Mouse (Mus musculus) hindbrain, embryonic 12.5 days (tissue): ENCODE data around the gene Pdgfd. TPM values are rescaled to one million over a fixed set of nuclear protein-coding genes. Genes with fewer than 3 reads are reported as not detected.

Experiments used
- ATAC-seq: fragments of 200-750 bp; cut with Nextera tagmentation; 2 replicates; pipeline ENCODE4 v1.8.0; 2017; ENCODE audit warnings: moderate TSS enrichment; ENCODE audit not compliant: low FRiP score
- H3K27ac ChIP-seq: fragments of 300-500 bp; sonication (generic); 2 replicates; pipeline ENCODE4 v1.5.1; 2016; ENCODE audit warnings: mild to moderate bottlenecking
- H3K27me3 ChIP-seq: fragments of 300-500 bp; sonication (generic); 2 replicates; pipeline ENCODE4 v1.6.1; 2016; ENCODE audit warnings: mild to moderate bottlenecking
- H3K36me3 ChIP-seq: fragments of 300-500 bp; sonication (generic); 2 replicates; pipeline ENCODE4 v1.6.1; 2016; ENCODE audit warnings: mild to moderate bottlenecking
- H3K4me1 ChIP-seq: fragments of 300-500 bp; sonication (generic); 2 replicates; pipeline ENCODE4 v1.6.1; 2016
- H3K4me2 ChIP-seq: fragments of 300-500 bp; sonication (generic); replicated peaks from 2 replicates; pipeline ENCODE4 v1.6.1; 2016; ENCODE audit warnings: mild to moderate bottlenecking
- H3K4me3 ChIP-seq: fragments of 300-500 bp; sonication (generic); 2 replicates; pipeline ENCODE4 v1.5.1; 2016; ENCODE audit warnings: mild to moderate bottlenecking
- H3K9ac ChIP-seq: fragments of 300-500 bp; sonication (generic); 2 replicates; pipeline ENCODE4 v1.6.1; 2016; ENCODE audit warnings: mild to moderate bottlenecking, moderate library complexity
- H3K9me3 ChIP-seq: fragments of 300-500 bp; sonication (generic); replicated peaks from 2 replicates; pipeline ENCODE4 v1.6.1; 2016; ENCODE audit warnings: mild to moderate bottlenecking
- WGBS: fragments of 180-500 bp; shearing (Covaris S2); methylation state at CpG from one replicate; pipeline ENCODE4 v1.1.7; 2016; 5-methylcytosine and 5-hydroxymethylcytosine counted together
- polyA plus RNA-seq: library from polyadenylated mRNA; unstranded; fragments of >200 nt; fragmentation: Nextera tagmentation; extraction: Ambion mirVana; gene quantifications from 2 replicates; pipeline ENCODE4 v1.2.1, GENCODE M21; 2016

Gene Pdgfd
- polyA plus RNA-seq, 1 experiment from 2014 or later = 4.4 TPM

DNA sequence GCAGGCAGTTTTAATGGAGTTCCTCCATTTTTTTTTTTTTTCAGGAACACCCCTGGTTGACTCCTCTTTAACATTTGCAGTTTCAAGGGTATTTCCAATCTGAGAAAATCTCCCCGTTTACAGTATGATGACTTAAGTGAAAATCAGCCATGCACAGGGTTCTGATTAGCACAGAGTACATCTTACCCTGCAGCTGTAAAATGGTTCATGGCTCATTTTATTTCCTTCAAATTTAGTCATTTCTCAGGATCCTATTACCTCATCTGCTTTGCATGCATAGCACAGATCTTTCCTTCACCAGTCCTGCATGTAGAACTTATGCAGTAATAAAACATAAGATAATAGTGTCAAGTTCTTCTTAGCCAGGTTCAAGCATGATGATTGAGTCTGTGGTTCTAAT is 165.1 kb downstream of the Pdgfd start:
- no peaks in the 10 kb centered on the region for H3K27me3 ChIP-seq
- ATAC-seq = no peak
- H3K9ac ChIP-seq = no peak overlapping the region
- H3K4me1 ChIP-seq = no peaks in the 10 kb centered on the region
- H3K27ac ChIP-seq = no peak overlapping the region
- no peak overlapping the region for H3K4me3 ChIP-seq
- H3K36me3 ChIP-seq = no peaks in the 10 kb centered on the region
- H3K4me2 ChIP-seq = no peak overlapping the region
- 78% methylated on average over 1 of the region's 1 CpGs for WGBS
- no peaks in the 10 kb centered on the region for H3K9me3 ChIP-seq

DNA sequence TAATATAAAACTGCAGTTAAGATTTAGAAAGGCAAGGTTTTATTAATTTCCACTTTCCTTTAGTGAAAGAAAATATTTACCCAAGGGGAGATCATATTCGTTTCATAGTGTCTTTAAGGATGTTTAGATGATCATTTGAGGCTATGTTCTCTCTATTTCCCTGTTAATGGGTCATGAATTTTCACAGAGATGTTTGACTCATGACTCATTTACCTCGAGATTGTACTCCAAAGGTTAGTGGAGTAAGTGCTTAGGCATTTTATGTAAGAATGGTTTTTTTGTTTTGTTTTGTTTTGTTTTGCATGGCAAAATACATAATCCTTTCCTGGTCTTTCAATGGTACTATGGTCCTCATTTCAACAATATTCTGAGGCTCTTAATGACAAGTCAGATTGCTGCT is 167.9 kb downstream of the Pdgfd start:
- H3K4me1 ChIP-seq = no peaks in the 10 kb centered on the region
- 69% methylated on average over 2 of the region's 2 CpGs for WGBS
- H3K27ac ChIP-seq = no peak overlapping the region
- no peaks in the 10 kb centered on the region for H3K27me3 ChIP-seq
- H3K4me3 ChIP-seq = no peak overlapping the region
- H3K9ac ChIP-seq = no peak overlapping the region
- ATAC-seq = no peak
- no peaks in the 10 kb centered on the region for H3K9me3 ChIP-seq
- no peaks in the 10 kb centered on the region for H3K36me3 ChIP-seq
- no peak overlapping the region for H3K4me2 ChIP-seq

DNA sequence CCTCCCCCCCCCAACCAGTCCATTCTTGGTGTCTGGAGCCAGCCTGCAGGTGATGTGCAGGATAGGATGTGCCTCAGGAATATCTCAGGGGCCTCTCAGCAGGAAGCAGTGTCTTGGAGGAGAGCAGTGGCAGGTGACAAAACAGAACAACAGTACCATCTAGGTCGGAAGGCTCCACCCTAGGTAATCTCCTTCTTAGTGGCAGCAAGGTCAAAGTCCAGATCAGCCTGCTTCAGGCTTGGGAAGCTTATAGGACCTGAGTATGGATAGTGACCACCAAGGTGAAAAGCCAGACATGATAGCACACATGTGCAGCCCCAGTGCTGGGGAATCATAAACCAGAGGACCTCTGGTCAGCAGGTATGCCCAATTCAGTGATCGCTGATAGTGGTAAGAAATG is 169.5 kb downstream of the Pdgfd start:
- 89% methylated on average over 2 of the region's 2 CpGs for WGBS
- no peak overlapping the region for H3K4me3 ChIP-seq
- no peaks in the 10 kb centered on the region for H3K9me3 ChIP-seq
- no peak overlapping the region for H3K27ac ChIP-seq
- H3K36me3 ChIP-seq = no peaks in the 10 kb centered on the region
- no peaks in the 10 kb centered on the region for H3K27me3 ChIP-seq
- ATAC-seq = no peak
- no peak overlapping the region for H3K9ac ChIP-seq
- no peaks in the 10 kb centered on the region for H3K4me1 ChIP-seq
- H3K4me2 ChIP-seq = no peak overlapping the region

DNA sequence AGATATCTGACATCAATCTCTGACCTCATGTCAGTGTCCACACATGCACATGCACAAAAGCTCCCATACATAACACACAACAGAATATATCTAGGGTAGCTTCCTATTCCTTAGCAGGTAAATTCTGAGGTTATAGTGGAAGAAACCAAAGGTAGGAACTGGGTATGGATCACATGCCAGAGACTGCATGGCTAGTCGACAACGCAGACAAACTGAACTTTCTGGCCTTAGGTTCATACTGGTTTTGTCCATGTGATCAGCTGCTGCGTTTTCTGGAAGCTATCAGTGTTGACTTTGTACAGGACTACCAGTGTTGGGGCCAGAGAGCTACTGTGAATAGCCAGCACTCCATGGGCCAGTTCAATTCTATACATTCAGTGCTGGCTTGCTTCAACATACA is 170.0 kb downstream of the Pdgfd start:
- H3K9ac ChIP-seq = no peak overlapping the region
- no peaks in the 10 kb centered on the region for H3K36me3 ChIP-seq

DNA sequence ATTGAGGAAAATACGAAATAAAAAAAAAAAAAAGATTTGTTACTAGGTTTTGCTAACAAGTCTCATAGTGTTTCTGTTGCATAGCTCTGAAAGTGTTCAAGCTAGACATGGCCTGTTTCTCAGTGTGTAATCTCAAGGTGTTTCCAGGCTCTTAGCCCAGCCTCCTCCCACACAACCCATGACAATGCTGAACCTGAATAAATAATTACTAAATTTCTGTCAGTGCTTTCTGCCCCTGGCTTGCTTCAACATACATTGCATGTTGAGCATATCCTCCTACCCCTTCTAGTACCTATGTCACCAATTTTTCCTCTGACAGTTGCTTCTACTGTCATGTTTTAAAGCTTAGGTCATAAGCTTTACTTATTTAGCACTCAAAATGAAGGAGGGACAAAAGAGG is 171.0 kb downstream of the Pdgfd start:
- Histone ChIP-seq H3K27me3 (no peaks in the 10 kb centered on the region), H3K9ac (no peak overlapping the region), H3K9me3 (no peaks in the 10 kb centered on the region), H3K4me3 (no peak overlapping the region), H3K4me1 (no peaks in the 10 kb centered on the region), H3K36me3 (no peaks in the 10 kb centered on the region), H3K27ac (no peak overlapping the region), H3K4me2 (no peak overlapping the region)
- ATAC-seq = no peak
- WGBS = 84% methylated on average over 1 of the region's 1 CpGs

More for the DNA sequence above, 170.0 kb downstream of the Pdgfd start:
- no peaks in the 10 kb centered on the region for H3K9me3 ChIP-seq
- H3K4me3 ChIP-seq = no peak overlapping the region
- no peak for ATAC-seq
- no peaks in the 10 kb centered on the region for H3K4me1 ChIP-seq
- H3K27me3 ChIP-seq = no peaks in the 10 kb centered on the region
- H3K4me2 ChIP-seq = no peak overlapping the region
- no peak overlapping the region for H3K27ac ChIP-seq
- 92% methylated on average over 3 of the region's 3 CpGs for WGBS

DNA sequence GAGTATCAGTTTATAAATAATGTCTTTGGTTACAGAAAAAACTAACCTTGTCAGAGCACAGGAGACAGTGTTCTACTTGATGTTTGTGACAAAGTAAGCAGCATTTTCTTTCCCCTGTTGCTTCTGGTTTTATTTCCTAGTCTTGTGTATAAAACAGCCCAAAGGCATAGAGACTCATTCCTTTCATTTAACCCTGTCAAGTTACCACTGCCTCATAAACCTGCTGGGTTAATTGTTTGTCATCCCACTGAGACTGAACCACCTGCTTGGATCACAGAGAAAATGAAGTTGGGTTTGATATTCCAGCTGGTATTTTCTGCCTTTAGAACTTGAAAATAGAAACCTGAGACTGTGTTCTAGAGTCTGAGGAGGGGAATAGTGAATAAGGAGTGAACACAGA is 172.4 kb downstream of the Pdgfd start:
- no peaks in the 10 kb centered on the region for H3K27me3 ChIP-seq
- no peak overlapping the region for H3K4me3 ChIP-seq
- no peaks in the 10 kb centered on the region for H3K4me1 ChIP-seq
- H3K9ac ChIP-seq = no peak overlapping the region
- H3K9me3 ChIP-seq = no peaks in the 10 kb centered on the region
- H3K36me3 ChIP-seq = no peaks in the 10 kb centered on the region
- H3K27ac ChIP-seq = no peak overlapping the region
- ATAC-seq = no peak
- H3K4me2 ChIP-seq = no peak overlapping the region

DNA sequence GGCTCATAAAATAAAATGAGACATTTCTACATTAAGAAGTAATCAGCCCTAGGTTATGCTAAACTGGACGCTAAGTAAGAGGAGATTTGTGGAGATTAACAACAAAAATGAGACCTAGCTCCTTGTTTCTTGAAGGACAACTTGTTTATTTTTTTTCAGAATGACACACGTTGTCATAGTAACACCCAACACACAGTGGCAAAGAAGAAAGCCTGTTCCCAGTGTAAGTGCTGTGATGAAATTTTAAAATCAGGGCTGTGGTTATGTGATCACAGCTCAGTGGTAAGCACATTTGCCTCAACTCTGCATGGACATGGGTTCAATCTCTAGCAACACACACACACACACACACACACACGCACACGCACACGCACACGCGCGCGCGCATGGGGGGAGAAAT is 174.5 kb downstream of the Pdgfd start:
- 93% methylated on average over 10 of the region's 10 CpGs for WGBS
- no peak for ATAC-seq

DNA sequence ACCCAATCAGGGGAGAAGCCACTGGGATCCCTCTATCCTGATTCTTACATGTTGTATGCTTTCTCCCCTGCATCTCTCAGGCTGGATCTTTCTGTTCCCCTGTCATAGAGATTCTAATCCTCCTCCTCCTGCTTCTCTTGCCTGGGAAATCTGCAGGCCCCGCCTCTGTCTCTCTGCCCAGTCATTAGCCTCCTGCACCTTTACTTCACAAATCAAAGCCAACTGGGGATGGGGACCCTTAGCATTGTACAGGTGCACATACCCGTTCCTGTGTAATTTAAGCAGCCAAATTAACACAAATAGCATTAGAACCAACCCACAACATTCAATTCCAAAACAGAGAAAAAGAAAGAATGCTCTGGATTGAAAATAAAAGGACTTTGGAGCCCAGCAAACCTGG is 176.1 kb downstream of the Pdgfd start:
- no peak overlapping the region for H3K4me2 ChIP-seq
- H3K36me3 ChIP-seq = no peaks in the 10 kb centered on the region
- ATAC-seq = no peak
- no peak overlapping the region for H3K4me3 ChIP-seq
- 60% methylated on average over 2 of the region's 2 CpGs for WGBS
- no peaks in the 10 kb centered on the region for H3K4me1 ChIP-seq
- no peak overlapping the region for H3K9ac ChIP-seq
- no peak overlapping the region for H3K27ac ChIP-seq
- no peaks in the 10 kb centered on the region for H3K27me3 ChIP-seq
- no peaks in the 10 kb centered on the region for H3K9me3 ChIP-seq

More for the DNA sequence above, 174.5 kb downstream of the Pdgfd start:
- no peaks in the 10 kb centered on the region for H3K4me1 ChIP-seq
- H3K9me3 ChIP-seq = no peaks in the 10 kb centered on the region
- no peaks in the 10 kb centered on the region for H3K27me3 ChIP-seq
- no peak overlapping the region for H3K4me3 ChIP-seq
- H3K9ac ChIP-seq = no peak overlapping the region
- no peaks in the 10 kb centered on the region for H3K36me3 ChIP-seq
- no peak overlapping the region for H3K4me2 ChIP-seq
- H3K27ac ChIP-seq = no peak overlapping the region

DNA sequence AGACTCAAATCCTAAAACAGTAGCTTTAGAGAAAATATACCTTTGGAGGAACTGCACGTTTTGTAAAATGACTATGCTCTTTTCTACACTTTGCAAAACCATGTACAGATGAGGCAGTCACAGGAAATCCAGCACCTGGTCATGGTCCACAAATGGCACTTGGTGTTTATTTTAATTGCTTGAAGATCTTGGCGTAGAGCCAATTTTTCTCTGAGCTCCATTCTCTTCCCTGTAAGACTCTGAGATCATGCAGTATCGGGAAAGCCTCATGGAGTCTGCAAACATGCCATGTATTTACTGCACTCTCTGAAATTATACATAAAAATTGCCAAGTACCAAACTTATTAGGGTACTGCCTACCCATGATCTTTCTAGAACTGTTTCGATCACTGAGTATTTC is 176.5 kb downstream of the Pdgfd start:
- H3K9me3 ChIP-seq = no peaks in the 10 kb centered on the region
- no peak overlapping the region for H3K4me2 ChIP-seq
- 79% methylated on average over 4 of the region's 4 CpGs for WGBS
- H3K4me3 ChIP-seq = no peak overlapping the region
- ATAC-seq = no peak
- H3K9ac ChIP-seq = no peak overlapping the region
- H3K27me3 ChIP-seq = no peaks in the 10 kb centered on the region
- no peak overlapping the region for H3K27ac ChIP-seq
- no peaks in the 10 kb centered on the region for H3K4me1 ChIP-seq
- no peaks in the 10 kb centered on the region for H3K36me3 ChIP-seq

DNA sequence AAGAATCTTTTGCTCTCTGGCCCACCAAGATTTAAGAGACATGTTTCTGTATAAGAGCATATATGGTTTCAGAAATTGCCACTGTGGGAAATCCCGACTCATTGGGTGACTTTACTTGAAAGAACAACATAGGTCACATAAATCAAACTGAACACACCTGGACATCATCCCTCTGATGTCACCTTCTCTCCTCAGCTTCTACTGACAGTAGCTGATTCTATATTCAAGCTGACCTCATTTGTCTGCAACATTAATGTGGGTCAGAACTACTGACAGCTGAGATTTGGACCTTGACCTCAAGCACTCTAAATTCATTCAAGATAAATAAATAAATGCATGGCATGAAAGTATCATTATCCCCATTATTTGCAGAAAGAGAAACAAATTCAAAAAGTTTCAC is 177.0 kb downstream of the Pdgfd start:
- no peak overlapping the region for H3K27ac ChIP-seq
- no peak overlapping the region for H3K4me2 ChIP-seq
- H3K4me3 ChIP-seq = no peak overlapping the region
- no peaks in the 10 kb centered on the region for H3K9me3 ChIP-seq
- no peaks in the 10 kb centered on the region for H3K36me3 ChIP-seq
- 65% methylated on average over 1 of the region's 1 CpGs for WGBS
- no peak for ATAC-seq
- no peak overlapping the region for H3K9ac ChIP-seq
- no peaks in the 10 kb centered on the region for H3K27me3 ChIP-seq
- H3K4me1 ChIP-seq = no peaks in the 10 kb centered on the region

DNA sequence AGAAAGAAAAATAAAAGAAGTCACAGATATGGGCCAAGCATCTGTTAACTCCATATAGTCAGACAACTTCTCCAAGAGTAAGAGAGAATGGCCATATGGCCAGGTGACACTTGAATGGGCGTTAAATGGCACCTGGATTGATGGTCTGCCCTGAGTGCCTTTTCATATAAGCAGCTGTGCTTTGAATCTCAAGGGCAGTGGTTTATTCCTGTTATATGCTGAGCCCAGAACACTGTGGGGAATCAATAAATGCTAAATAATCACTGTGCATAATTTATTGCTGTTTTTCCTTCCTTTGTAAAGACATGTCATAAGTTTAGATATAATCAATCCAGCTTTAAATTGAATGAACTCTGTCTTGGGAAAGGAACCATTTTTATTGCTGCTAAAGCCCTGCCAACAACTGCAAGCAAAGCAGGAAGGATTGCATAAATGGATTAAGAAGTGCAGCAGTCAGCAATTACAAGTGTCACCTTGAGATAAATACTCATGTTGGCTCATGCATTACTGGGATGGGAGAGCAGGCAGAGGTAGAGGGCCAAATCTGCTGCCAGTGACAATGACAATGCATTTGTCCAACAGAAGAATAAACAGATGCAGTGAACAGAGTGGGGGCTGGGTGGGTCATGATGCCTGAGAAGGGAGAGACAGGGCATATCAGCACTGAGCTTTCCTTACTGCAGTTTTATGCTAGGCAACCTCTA is 185.0 kb downstream of the Pdgfd start:
- Histone ChIP-seq H3K27ac (no peak overlapping the region), H3K9ac (no peak overlapping the region), H3K4me2 (no peak overlapping the region), H3K27me3 (no peaks in the 10 kb centered on the region), H3K36me3 (no peaks in the 10 kb centered on the region), H3K4me3 (no peak overlapping the region), H3K9me3 (no peaks in the 10 kb centered on the region), H3K4me1 (no peaks in the 10 kb centered on the region)
- WGBS = 60% methylated on average over 1 of the region's 1 CpGs
- 0 out of 2 replicates have a peak, but pooled peaks have one; percentile 32 for ATAC-seq

DNA sequence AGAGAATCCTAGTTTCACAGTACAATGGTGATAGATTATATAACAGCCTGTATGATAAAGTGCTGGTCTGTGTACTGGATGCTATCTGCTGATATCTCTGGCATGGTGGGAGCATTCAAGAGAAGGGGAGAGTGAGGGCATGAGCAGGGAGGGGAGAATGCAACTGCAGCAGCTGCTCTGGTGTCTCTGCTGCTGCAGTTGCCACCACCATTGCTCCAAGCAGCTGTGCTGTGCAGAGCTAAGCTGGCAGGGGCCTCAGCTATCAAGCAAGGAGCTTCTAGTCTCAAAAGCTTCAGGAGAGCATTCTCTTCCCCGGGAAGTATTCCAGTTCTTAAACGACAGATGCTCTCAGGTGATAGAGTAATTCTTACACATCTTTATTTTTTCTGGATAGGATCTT is 192.4 kb downstream of the Pdgfd start:
- WGBS = 89% methylated on average over 2 of the region's 2 CpGs
- Histone ChIP-seq H3K4me3 (no peak overlapping the region), H3K27ac (no peak overlapping the region)

DNA sequence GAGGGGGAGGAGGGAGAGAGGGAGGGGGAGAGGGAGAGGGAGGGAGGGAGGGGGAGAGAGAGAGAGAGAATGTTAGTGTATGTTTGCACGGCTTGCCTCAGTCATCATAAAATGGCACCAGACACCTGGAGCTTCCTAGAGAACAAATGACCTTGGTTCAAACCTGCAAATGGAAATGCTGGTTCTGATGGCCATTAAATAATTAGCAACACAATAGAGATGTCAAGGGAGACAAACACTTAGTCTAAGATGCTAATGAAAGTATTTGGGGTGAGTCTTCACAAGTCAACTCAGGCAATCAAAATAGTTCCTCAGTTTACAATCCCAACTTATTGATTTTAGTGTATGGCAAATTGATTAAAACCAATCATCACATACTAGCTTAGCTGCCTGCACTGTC is 198.2 kb downstream of the Pdgfd start:
- no peaks in the 10 kb centered on the region for H3K27me3 ChIP-seq
- H3K9ac ChIP-seq = no peak overlapping the region
- H3K27ac ChIP-seq = no peak overlapping the region
- H3K4me3 ChIP-seq = no peak overlapping the region
- no peaks in the 10 kb centered on the region for H3K4me1 ChIP-seq
- no peak for ATAC-seq
- H3K4me2 ChIP-seq = no peak overlapping the region
- WGBS = 62% methylated on average over 1 of the region's 1 CpGs
- H3K36me3 ChIP-seq = no peaks in the 10 kb centered on the region
- no peaks in the 10 kb centered on the region for H3K9me3 ChIP-seq

More for the DNA sequence above, 192.4 kb downstream of the Pdgfd start:
- H3K9me3 ChIP-seq = no peaks in the 10 kb centered on the region
- no peaks in the 10 kb centered on the region for H3K36me3 ChIP-seq
- no peak overlapping the region for H3K4me2 ChIP-seq
- H3K9ac ChIP-seq = no peak overlapping the region
- no peaks in the 10 kb centered on the region for H3K4me1 ChIP-seq
- no peaks in the 10 kb centered on the region for H3K27me3 ChIP-seq
- ATAC-seq = no peak
